Mouse (Mus musculus) thymus, adult 2 months (tissue): ENCODE results near the gene C9orf72.

Source experiments
- CTCF ChIP-seq: fragments of 200-500 bp; IDR thresholded peaks from 2 replicates; pipeline ENCODE4 v1.5.1; 2012; ENCODE audit warnings: mild to moderate bottlenecking, control low read depth, low read length, moderate library complexity, borderline replicate concordance; ENCODE audit not compliant: control insufficient read depth, poor library complexity, insufficient read depth; ENCODE audit errors: extremely low read depth
- POLR2A ChIP-seq: fragments of 200-500 bp; IDR thresholded peaks from 2 replicates; pipeline ENCODE4 v1.6.1; 2012; ENCODE audit warnings: mild to moderate bottlenecking, low read length, control low read depth, moderate library complexity; ENCODE audit not compliant: control insufficient read depth, poor library complexity, insufficient read depth; ENCODE audit errors: extremely low read depth

DNA sequence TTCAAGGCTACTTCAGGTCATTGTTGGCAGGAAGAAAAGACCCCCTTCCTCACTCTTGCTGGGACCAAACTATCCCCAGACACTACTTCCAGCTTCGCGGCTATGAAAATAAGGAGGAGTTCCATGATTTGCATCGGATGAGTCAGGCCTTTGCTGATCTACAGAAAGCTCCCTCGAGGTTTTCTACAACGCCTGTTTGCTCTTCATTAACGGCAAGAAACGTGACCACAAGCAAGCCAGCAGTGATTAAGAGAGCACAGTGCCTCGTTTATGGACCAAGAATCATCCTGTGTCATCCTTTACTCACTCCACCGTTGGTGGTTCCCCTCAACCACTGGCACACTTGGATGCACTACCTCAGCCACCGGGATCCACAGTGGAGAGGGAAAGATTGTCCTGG lies 80.2 kb downstream of the C9orf72 start:
- TF ChIP-seq POLR2A (no peak), CTCF (no peak)
